Mouse (Mus musculus) CD4-positive, CD25-positive, alpha-beta regulatory T cell, adult 4 months (primary cell): Measurements from ENCODE around the gene Tmc6. TPM values are rescaled to one million over a fixed set of nuclear protein-coding genes. Genes with fewer than 3 reads are reported as not detected.

Experiments
- ATAC-seq: one replicate; pipeline ENCODE4 v1.8.0; 2017
- polyA plus RNA-seq, 2 experiments: library from polyadenylated mRNA; unstranded; fragments of 100-300 nt; shearing (Covaris generic); gene quantifications; one replicate each; pipeline ENCODE4 v1.2.1; 2017

Gene Tmc6
- polyA plus RNA-seq, 2 experiments from 2014 or later: 85.5 to 146 TPM

GRCm38 (mm10) chr11:117780582-117781111 is 1.4 kb downstream of the Tmc6 start:
- ATAC-seq: peak; percentile 74

- ATAC-seq: no peak
Observed at GRCm38 (mm10) chr11:117780199-117780515, 1.8 kb downstream of the Tmc6 start.

- ATAC-seq: no peak
Observed at GRCm38 (mm10) chr11:117779434-117780198, 2.4 kb downstream of the Tmc6 start.

- ATAC-seq: no peak
Observed at GRCm38 (mm10) chr11:117778851-117779433, 3.1 kb downstream of the Tmc6 start.

DNA sequence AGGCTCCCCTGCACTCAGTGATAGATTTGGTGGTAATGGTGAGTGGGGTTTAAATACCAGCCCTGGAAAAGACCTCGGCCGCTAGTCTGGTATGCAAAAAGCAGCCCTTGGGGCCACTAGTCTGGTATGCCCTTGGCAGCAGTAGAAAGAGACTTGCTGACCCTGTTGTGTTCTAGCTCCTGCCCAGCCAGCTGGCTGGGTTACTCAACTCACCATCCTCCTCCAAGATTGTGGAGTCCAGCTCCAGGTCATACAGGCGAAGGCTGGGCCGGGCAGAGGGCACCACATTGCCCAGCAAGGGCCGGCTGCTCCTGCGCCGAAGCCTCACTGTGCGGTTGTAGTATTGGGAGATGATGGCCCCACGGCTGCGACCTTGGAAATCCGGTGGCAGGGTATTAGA is 4.0 kb downstream of the Tmc6 start:
- ATAC-seq: no peak

GRCm38 (mm10) chr11:117777111-117777510 is 4.9 kb downstream of the Tmc6 start:
- peak; percentile 57 for ATAC-seq

GRCm38 (mm10) chr11:117776085-117776792 is 5.8 kb downstream of the Tmc6 start:
- ATAC-seq: no peak

GRCm38 (mm10) chr11:117775540-117775939 is 6.5 kb downstream of the Tmc6 start:
- ATAC-seq: no peak

DNA sequence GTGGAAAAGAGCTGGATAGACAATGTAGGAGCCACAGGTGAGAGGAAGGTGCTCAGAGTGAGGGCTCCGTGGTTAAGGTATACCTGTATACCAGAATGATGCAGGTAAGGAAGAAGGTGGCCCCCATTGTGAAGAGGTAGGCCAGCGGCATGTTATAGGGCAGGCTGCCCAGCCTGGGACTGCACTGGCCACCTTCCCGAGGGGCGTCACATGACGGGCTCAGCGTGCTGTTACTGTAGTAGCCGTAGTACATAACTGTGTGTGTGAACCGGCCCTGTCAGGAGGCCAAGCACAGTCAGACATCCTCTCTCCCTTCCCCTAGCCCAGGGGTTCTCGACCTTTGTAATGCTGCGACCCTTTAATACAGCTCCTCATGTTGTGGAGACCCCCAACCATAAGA is 7.1 kb downstream of the Tmc6 start:
- ATAC-seq: no peak

DNA sequence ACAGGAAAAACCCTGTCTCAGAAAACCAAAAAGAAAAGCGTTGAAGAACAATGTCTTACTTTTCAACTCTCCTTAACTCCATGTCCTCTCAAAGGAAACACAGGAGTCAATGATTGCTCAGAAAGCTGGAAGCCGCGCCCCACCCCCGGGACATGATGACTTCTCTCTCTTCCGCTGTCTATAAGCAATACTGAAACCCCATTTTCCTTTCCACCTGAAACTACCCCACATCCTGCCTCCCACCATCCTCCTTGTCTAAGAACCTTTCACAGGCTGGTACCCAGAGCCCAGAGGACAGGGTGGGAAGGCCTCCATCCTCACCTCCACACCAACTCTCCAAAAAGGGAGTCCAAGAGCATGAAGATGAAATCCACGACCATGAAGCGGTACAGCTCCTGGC is 9.6 kb downstream of the Tmc6 start:
- peak; percentile 78 for ATAC-seq

DNA sequence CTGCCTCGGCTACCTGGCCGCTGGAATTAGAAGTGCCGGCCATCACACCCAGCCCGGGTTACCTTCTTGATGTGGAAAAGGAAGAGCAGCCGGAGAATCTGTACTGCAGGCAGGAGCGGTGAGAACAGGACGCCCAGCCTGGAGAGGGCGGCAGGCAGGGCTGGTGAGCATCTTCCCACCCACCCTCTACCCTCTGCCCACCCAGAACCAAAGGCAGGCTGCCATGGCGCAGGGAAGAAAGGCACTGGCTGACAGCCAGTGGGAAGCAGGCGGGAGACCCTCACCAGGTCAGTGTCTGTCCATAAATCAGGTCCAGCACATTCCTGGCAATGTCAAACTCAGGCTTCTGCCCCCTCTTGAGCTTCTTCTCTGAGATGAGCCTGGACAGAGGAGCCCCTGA is 11.6 kb downstream of the Tmc6 start:
- ATAC-seq: no peak

DNA sequence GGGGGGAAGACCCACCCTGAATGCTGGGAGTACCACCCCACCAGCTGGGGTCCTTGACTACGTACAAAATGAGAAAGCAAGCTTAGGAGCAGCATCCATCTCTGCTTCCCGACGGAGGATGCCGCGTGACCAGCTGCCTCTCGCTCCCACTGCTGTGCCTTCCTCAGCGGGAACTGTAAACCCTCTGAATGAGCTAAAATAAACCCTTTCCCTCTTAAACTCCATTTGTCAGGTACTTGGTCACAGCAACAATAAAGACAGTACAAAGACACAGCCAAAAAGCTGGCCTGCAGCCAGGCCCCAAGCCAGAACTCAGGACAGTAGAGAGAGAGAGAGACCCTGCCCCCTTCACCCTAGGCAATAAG is 12.3 kb downstream of the Tmc6 start:
- no peak for ATAC-seq

- ATAC-seq: no peak
Observed at GRCm38 (mm10) chr11:117768725-117769682, 13.0 kb downstream of the Tmc6 start.

DNA sequence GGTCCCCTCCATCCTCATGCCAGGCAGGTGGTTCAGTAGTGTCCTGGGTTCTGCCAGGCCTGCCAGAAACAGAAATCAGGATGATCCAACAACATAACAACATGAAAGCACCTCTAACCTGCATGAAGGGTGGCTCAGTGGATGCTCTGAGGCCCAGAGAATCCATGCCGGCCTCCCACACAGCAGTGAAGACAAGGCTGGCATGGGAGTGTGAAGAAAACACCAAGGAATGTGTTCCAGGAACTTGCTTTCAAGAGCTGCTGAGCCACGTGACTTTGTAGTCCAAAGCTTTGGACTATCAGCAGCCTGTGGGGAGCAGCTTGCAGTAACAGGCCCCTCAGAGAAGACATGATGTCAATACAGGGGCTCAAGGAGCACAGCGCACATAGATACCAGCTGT is 15.7 kb downstream of the Tmc6 start:
- no peak for ATAC-seq

DNA sequence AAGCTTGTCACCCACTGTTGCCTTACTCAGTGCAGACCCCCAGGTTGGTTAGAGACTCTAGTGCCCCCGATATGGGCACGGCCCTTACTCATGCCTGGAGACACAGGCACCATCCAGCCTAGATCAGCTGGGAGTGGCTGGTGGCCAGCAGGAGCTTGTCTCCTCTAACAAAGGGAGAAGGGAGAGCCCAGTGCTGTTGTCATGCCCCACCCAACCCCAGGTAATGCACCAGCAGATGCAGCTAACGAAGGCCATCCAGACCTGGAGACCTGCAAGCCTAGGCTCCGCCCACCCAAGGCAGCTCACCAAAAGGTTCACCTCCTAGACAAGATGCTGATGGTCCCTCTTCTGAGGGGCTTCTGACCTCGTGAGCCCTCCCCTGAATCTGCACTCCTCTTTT is 16.6 kb downstream of the Tmc6 start:
- no peak for ATAC-seq

GRCm38 (mm10) chr11:117764319-117764718 is 17.7 kb downstream of the Tmc6 start:
- peak; percentile 23 for ATAC-seq

DNA sequence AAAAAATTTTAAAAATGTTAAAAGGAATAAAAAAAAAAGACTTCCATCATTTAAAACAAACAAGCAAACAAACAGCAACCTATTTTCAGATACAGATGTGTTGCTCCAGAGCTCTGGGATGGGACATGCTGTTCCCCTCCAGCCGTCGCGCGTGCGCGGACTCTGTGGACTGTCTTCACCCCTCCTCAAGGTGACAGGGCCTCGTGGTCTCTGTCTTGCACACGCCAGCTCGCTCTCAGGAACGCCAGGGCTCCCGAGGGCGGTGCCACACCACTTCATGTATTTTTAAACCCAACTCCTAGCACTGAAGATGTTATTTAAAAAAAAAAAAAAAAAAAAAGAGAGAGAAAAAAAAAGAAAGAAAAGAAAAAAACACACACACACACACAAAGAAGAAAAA is 19.8 kb downstream of the Tmc6 start:
- no peak for ATAC-seq

- ATAC-seq: no peak
Observed at GRCm38 (mm10) chr11:117761801-117762200, 20.2 kb downstream of the Tmc6 start.

DNA sequence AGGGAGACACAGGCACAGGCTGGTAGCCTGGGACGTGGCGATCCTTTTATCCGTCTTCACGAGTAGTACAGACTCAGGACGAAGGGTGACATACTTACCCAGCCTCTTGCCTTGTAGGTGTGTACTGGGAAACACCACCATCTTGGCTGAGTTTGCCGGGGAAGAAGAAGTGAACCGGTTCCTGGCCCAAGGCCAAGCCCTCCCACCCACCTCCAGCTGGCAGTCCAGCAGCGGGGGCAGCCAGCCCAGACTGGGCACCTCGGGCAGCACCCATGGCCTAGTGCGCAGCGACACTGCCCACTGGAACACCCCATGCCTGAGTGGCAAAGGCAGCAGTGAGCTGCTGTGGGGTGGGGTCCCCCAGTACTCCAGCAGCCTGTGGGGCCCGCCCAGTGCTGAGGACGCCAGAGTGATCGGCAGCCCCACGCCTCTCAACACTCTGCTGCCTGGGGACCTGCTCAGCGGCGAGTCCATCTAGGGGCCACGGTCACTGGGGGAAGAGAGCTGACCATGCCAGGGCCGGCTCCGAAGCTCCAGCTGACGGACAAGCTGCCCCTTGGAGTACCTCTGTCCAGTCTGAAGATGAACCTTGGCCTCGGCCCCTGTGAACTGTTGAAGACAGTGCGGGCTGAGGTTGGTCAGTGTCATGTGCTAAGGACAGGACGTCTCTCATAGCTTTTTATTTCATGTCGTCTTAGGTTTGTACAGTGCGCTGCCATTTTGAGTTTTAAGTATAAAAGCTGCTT is 21.5 kb downstream of the Tmc6 start:
- ATAC-seq: no peak

GRCm38 (mm10) chr11:117759267-117759666 is 22.7 kb downstream of the Tmc6 start:
- no peak for ATAC-seq

GRCm38 (mm10) chr11:117755891-117756290 is 26.1 kb downstream of the Tmc6 start:
- ATAC-seq: no peak

DNA sequence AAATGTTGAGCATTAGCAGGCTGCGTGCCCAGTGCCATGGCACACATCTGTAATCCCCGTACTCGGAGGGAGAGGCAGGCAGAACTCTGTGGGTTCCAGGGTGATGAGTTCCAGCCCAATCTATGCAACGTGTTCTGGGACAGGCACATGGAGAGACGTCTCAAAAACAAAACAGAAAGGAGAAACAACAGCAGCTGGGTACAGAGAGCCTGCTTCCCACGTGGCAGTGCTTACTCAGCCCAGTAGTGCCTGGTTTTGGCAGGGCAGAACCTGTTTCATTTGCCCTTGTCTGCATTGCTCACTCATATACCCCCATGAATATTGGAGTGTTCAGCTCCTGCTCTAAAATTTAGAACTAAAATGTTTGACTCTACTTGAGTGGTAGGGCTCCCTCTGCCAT is 30.5 kb downstream of the Tmc6 start:
- ATAC-seq: no peak
